Mouse (Mus musculus): ENCODE data around the gene Rab22a. TPM values are rescaled to one million over a fixed set of nuclear protein-coding genes. Genes with fewer than 3 reads are reported as not detected.
A peak's percentile ranks its signal among the peaks of the same experiment; 100 is the strongest.
"Not testable (repeated sequence)": the region's sequence is repeated elsewhere in the genome, so short reads cannot be mapped to it uniquely, and the experiment has no call there.

Gene Rab22a
- total RNA-seq, 4 experiments from 2014 or later: 26.9 to 30.5 (median 28.8) TPM

- DNase-seq (ENCODE audit: low spot score in 2 of 2): not testable (repeated sequence)
Measured at GRCm38 (mm10) chr2:173719115-173719514, 59.6 kb downstream of the Rab22a start, which contains the start of gene 1700010B08Rik. Gene 1700010B08Rik (plus strand): TSS chr2:173719415.

DNA sequence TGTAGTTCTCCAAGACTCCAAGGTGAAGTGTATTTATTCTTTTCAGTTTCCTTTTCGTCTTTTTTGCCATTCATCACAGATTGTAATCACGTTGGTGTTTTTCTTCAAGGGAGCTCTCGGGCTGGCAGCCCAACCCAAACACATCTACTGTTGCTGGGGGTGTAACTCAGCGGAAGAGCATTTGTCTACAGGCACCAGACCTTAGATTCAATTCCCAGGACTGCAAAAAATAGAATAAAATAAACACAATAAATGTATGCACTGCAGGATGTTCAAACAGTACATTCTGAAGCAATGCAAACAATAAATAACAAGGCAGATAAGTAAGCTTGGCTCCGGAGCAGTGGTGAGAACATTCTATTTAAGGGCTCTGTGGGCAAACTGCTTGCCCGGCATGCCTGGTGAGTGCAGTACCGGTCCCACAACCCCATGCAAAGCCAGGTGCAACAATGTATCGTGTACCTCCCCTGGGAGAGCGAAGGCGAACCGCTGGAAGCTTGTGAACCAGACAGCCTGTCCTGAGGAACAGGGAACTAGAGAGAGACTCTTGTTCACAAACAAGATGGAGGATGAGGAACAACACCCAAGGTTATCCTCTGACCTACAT, 62.8 kb downstream of the Rab22a start:
- DNase-seq (ENCODE audit: low spot score in 2 of 2): no peak

DNA sequence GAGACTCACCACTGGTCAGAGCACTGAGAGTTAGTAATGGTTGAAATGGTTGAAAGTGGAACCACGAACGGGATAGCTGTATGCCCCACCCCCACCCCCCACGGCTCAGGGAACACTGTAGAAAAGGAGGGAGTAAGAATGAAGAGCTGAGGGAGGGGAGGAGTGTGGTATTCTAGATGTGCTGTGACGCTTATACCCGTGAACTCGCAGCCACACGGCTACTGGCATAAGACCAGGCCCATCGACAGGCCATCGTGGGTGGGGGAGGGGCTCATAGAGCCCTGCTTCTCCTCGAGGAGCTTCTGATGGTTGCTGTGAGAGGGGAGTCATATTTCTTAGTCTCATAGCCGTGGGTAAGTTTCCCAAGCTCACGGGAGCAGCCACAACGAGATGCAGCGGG, 64.8 kb downstream of the Rab22a start:
- DNase-seq (ENCODE audit: low spot score in 2 of 2): no peak

DNA sequence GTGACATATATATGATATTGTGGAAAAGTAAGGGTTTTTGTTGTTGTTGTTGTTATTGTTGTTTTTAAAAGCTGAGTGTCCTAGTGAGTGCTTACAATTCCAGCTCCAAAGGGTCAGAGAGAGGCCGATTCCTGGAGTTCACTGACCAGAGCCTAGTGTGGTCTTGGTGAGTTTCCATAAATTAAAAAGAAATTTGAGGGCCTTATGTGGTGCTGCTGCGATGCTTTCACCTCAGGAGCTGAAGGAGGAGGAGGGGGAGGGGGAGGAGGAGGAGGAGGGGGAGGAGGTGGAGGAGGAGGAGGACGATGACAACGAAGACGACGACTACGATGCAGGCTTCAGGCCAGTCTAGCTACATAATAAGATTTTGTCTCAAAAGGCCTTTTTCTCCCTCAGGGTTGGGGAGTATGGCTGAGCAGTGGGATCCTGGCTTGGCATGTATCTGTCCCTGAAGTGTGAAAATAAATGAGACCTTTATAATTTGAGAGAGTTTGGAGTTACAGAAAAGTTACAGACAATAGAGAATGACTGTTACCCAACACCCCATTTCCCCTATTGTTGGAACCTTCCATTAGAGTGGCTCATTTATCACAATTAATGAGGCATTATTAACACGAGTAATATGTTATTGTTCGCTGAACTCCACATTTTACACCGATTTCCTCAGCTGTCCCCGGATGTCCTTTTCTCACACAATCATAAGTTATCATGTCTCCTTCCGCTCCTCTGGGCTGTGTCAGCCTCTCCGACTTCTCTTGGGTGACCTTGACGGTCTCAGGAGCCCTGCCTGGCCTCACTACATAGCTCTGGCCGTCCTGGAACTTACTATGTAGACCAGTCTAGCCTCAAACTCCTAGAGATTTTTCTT, 65.6 kb downstream of the Rab22a start:
- no peak for DNase-seq (ENCODE audit: low spot score in 2 of 2)

DNA sequence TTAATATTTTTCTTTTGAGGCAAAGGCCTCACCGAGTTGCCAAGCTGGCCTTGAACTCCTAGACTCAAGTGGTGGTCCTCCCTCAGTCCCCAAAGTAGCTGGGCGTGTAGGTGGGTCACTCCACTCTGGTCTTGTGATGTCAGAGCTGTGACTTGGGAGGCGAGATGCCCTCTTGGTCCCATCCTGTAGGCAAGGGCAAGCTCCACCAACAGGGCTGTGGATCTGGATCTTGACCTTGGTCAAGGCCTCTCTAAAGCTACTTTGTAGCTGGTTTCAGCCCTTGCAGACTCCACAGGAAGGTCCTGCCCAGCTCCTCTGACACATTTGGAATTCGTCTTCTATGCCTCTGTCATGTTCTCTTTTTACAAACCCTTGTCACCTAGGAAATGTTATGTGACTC, 66.3 kb downstream of the Rab22a start:
- DNase-seq (ENCODE audit: low spot score in 2 of 2): no peak

GRCm38 (mm10) chr2:173730444-173730966, 70.9 kb downstream of the Rab22a start:
- DNase-seq (ENCODE audit: low spot score in 2 of 2): no peak

DNA sequence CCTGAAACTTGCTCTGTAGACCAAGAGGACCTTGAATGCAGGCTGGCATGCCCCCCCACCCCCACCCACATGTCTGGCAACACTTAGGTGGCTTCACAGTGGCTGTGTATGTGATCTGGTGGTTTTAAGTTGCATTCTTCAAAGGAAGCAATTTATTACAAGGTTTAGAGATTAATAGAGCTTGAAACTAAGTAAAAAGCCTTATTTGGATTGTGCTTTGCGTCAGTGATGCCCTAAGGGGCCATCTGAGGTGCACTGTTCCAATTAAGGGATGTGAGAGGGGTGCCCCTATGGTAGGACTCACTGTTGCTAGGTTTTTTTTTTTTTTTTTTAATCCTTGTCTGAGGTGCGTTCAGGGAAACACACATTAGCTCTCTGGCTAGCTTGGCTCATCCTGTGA, 74.9 kb downstream of the Rab22a start:
- DNase-seq (ENCODE audit: low spot score in 2 of 2): no peak

DNA sequence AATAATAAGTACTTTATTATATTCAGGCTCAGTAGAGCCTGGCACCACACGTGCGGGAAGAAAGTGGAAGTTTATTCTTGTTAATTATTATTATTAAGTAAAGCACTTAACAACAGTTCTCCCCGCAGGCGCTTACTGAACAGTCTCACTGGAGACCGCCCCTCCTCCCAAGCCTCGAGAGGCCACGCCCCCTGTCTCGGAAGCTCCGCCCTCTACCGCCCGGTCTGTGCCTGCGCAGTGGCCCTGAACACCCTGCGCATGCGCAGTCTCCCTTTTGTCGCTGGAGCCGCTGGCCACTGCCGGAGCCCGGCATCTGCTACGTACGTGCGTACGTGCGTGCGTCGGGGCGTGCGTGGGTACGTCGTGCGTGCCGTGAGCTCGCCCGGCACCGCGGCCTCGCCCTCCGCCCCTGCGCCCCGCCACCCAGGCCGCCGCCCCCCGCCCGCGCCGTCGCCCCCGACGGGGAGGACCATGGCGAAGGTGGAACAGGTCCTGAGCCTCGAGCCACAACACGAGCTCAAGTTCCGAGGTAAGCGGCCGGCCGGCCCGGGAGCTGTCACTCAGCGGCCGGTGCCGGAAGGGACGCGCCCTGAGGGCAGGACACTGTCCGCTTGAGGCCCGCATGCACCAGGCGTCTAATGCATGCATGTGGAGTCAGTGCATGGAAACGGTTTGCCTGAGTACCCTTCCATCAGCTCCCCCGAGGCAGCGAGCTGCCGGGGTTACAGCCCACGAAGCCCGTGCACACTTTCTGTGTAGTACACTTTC, 77.8 kb downstream of the Rab22a start, which contains the start of gene Vapb:
Vapb (plus strand) TSS at position 290 of the 768 bp plus-strand sequence.
- peak; percentile 97 to 98 for DNase-seq (ENCODE audit: low spot score in 2 of 2)

- no peak for DNase-seq (ENCODE audit: low spot score in 2 of 2)
Measured at GRCm38 (mm10) chr2:173738232-173738631, 78.7 kb downstream of the Rab22a start.

- DNase-seq (ENCODE audit: low spot score in 2 of 2): no peak
Measured at GRCm38 (mm10) chr2:173739107-173739506, 79.5 kb downstream of the Rab22a start.

GRCm38 (mm10) chr2:173742090-173742489, 82.5 kb downstream of the Rab22a start:
- DNase-seq (ENCODE audit: low spot score in 2 of 2): no peak

DNA sequence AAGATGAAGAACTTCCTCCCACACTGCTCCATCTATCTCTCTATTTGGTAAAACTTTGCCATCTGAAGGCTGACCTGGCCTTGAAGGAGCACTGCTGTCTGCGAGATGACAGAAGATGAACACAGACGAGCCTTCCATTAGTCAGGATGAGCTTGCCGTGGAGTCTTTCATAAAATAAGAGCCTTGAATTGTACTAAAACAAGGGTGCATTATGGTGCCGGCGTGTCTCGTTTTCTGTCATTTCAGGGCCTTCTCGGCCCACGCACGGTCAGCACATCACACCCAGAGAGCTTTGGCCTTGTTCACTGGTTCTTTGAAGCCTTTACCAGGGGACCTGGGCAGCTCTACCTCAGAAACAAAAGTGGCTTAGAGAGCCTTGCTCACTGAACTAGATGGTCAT, 83.2 kb downstream of the Rab22a start:
- no peak for DNase-seq (ENCODE audit: low spot score in 2 of 2)

DNA sequence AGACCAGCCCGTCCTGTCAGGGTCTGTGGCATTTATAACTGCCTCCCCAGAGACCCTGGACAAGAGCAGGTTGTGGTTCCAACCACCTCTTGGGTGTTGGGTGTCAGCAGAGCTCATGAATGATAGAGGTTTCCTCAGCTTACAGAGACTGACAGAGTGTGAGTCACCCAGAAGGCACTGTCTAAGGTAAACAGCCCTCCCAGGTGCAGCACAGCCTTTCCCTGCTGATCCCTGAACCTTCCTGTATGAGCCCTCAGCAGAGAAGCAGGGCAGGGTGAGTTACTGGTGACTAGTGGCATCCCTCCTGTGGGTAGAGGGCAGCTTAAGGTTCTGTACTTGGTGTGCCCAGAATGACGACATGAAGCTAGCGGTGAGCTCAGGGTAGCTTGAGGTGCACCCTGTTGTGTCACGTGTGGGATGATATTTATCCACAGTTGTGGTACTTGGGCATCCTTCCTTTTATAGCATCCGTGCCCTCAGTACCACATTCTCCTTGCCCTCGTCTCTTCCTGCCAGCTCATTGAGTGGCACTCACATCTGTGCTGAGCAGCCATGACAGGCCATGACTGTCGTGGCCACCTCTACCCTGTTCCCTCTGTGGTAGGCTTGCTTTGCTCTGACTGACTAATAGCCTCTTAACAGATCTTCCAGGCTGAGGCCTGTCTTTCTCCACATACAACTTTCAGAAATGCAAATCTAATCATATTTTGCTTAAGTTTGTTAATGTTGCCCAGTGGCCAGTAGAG, 84.7 kb downstream of the Rab22a start:
- DNase-seq (ENCODE audit: low spot score in 2 of 2): no peak

DNA sequence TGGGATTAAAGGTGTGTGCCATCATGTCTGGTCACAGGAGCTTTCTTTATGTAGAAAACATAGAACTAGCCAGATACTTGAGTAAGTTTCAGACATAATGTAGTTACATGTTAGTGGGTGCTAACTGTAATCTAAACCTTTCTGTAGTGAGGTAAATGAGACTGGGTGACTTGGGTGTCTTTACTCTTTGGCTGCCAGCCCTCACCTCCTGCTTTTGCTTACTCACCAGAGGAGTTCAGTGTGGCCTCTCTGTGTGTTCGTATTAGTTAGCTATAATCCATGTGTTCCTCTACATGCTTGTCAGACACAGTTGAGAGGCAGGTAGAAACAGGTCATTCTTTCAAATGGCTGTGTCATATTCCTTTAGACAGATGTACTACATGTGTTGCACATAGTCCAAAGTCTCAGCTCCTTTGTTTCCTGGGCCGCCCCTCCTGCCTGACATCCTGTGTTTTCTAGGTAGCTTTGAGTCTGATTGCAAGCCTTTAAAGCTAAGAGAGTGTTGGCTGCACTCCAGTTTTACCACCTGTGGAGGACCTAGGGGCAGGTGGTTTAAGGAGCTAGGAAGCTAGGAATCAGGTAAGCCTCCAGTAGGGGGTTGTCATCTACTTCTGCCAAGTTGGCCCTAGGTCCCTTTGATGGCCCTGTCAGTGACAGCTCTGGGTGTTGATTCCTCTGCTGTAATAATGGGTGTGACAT, 89.5 kb downstream of the Rab22a start:
- peak in 1 of 2 experiments; percentile 46 for DNase-seq (ENCODE audit: low spot score in 2 of 2)

DNA sequence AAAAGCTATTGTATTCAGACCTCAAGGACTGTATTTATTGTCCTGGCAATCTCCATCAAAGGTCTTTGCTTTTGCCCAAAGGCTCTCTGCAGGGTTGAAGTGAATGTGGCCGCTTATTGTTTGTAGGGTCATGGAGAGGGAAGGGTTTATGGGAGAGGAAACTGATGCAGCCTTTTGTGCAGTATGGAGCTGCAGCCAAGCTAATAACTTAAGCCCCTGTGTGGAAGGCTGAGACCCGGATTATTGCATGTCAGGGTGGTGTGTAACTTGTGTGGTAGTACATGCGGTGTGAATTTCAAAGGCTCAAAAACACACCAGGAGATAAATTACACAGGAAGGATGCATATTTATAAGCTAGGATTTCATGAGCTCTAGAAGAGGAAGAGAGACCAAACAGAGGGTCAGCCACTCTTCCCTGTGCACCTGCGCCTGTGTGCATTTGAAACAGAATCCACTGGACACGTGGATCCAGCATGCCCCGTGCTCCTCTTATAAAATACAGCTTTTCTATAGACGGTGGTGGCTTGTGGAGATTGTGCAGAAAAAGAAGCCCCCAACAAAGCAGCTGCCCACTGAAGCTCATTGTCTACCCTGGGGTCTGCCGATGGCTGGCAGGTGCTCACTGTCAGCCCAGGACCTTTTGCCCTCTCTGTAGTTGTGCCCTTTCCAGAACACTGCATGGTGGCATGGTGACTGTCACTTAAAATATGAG, 96.0 kb downstream of the Rab22a start:
- no peak for DNase-seq (ENCODE audit: low spot score in 2 of 2)

Measured in gastrocnemius, adult 8-10 months (tissue).